Mouse (Mus musculus): ENCODE measurements around the gene Nbr1. TPM values are rescaled to one million over a fixed set of nuclear protein-coding genes. Genes with fewer than 3 reads are reported as not detected.

Gene Nbr1
- 100 to 1,000 TPM in 1 of 2 experiments, 10 to 100 TPM in 1; 89.9 to 101 TPM for total RNA-seq (2021)

DNA sequence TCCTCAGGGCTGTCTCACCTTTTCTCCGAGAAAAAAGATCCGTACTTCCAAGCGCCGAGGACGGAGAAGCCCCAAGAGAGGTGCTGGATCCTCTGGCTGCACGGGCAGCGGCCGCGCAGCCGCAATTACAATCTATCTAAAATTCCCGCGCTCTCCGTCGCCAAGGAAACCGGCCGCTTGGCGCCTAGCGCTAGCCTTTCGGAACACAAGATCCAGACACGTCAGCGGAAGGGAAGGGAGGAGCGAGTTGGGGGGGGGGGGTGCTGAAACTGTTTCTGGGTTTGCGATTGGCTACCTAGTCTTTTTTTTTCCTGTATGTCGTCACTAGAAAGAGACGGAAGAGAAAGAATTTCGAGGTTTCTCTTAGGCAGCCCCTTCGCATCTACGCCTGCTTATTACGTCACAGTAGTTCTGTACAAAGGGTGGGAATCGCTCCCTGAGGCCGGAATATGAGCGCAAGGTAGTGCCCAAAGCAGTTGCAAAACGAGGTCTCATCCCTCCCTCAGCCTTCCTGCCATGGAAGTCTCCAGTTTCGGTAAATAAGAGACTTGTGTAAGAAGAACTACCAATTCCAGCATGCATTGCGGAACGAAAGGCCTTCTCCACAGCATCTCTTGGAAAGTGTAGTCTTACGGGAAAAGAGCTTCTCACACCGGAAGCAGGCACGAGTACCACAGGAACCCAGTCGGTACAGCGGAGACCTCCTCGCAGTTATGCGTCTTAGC, at the start of gene Nbr1, which contains the start of gene Brca1:
Gene Nbr1, plus strand, starts transcription at position 399 of the 725 bp plus-strand sequence.
Gene Brca1, minus strand, starts transcription at position 205 of the 725 bp plus-strand sequence.
- intact Hi-C loops (cut with DNase I), result loop anchor here (5.0 kb wide), 1 partner anchor 85 kb away; the partner anchor contains the start of gene Vat1
- DNase-seq (ENCODE audit: low spot score), result peak; percentile 79

DNA sequence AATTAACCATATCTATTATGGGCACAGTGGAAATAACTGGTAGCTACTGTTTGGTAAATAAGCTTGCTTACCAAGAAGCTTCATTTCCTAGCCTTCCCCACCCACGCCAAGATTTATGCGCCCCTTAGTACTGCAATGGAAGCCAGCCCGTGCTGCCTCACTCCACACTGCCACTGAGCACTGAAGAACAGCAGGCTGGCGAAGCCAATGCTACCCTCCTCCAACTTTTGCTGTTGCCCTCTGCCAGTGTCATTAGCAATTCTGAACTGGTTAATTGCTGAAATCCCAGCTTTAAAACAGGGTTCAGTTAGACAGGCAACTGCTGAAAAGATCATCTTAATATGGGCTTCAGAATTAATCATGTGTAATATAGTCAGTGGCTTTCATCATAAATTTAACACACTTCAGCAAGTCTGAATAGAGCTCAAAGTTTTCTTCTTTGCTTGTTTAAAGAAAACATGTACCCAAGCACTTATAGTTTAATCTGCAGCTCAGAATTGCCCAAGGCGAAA, 45.6 kb upstream of the Nbr1 start:
- DNase-seq (ENCODE audit: low spot score), result no peak
- intact Hi-C loops (cut with DNase I), result no loop called here

DNA sequence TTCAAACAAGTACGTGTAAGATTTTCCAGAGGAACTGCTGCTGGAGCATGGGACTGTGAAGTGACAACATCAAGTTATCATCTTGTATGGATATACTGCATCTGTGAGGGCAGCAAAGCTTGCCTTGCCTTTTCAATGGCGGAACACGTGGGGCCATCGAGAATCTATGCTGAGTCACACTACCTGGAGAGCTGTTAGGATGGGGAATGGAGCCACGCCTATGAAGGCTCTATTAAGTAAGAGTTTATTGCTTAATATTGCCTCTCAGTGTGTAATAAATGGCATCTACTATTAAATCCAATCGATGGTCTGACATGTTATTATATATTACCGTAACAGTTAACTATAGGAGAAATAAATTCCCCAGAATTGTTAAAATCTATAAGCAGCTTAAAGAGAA, 44.9 kb upstream of the Nbr1 start:
- DNase-seq (ENCODE audit: low spot score), result no peak
- intact Hi-C loops (cut with DNase I), result no loop called here

DNA sequence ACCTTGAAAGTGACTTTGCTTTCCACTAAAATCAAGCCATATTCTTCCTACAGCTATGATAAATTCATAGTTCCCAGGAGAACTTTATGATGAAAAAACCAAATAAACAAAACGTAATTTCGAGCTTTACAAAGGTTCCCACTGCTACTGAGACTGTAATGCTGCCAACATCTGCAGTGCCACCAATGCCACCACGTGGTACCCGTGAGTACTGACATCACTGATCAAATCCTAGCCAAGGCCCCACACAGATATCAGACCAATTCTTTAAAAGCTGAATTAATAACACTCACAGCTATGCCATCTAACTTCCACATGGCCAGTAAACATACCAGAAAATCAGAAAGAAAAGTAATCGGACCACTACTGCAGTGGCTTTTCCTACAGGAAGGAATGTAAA, 33.0 kb upstream of the Nbr1 start:
- intact Hi-C loops (cut with DNase I), result no loop called here
- DNase-seq (ENCODE audit: low spot score), result no peak

DNA sequence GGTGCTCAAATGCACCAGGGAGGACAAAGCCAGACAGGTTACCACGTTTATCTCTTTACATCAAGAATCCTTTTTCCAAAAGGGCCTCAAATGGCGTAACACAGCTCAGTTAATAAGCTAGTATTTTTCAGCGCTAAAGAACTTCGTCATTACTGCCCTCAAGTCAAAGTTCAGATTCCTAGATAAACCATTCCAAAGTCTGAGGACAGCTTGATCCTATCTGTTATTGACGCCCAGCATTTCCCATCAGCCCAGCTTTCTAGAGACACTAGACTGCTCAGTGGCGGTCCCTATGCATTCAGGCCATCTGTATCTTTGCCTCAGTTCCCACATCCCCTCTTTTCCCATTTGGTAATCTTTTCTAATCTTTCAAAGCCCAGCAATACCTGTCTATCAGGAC, 32.6 kb upstream of the Nbr1 start:
- intact Hi-C loops (cut with DNase I), result no loop called here
- no peak for DNase-seq (ENCODE audit: low spot score)

DNA sequence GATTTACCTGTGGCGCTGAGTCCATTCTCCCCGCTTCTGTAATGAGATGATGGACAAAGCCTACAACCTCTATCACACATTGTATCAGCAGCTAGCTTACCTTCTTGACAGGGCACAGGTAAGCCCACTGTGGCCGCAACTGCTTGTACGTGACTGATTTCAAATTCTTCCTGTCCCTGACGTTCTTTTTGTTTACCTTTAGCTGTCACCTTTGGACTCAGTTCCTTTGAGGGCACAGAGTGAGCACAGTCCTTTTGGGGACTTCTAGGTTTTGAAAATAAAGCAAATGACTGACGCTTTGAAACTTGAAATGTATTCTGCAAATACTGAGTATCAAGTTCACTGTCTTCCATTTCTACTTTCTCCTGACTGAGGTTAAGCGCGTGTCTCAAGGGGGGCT, 27.5 kb upstream of the Nbr1 start:
- intact Hi-C loops (cut with DNase I), result no loop called here

DNA sequence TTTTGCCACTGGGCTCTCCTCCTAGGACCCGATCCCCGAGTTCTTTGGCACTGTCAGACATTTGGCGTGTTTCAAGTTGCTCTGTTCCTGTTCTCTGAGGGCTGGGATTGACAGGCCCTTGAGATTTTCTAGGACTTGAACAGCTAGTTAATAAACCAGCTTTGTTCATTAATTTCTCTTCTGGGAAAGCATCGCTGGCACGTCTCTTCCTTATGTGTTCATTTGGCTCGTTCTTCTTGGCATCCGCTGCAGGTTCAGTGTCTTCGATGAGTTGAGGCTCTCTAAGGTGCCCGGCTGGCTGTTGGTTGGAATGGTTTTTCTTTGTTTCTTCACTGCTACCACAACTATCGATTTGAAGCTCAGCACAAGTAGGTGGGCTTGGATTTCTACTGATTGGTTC, 26.9 kb upstream of the Nbr1 start:
- intact Hi-C loops (cut with DNase I), result no loop called here
- no peak for DNase-seq (ENCODE audit: low spot score)

More for the DNA sequence above, 27.5 kb upstream of the Nbr1 start:
- DNase-seq (ENCODE audit: low spot score), result no peak

DNA sequence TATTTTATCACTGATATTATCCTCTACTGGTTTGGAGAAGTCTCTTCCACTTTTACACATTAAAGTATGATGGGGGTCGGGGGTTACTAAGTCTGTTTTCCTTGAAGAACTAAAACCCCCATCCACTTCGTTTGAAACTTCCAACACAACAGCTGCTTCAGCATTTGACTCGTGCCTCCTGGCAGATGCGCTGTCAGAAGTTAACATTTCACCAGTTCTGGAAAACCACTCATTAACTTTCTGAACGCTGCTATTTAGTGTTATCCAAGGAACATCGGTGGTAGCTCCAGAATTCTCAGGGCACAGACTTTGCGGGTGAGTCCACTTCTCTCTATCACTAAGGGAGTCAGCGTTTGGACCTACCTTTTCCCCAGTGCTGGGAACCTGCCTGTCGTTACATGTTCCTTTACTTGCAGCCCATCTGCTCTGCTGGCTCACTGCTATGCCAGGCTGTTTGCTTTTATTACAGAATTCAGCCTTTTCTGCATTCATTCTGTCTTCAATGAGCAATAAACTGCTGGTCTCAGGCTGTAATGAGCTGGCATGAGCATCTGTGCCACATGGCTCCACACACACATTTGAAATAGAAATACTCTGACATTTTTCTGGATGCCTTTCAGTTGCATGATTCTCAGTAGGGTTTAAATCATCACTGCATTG, 25.9 kb upstream of the Nbr1 start:
- intact Hi-C loops (cut with DNase I), result no loop called here
- no peak for DNase-seq (ENCODE audit: low spot score)

DNA sequence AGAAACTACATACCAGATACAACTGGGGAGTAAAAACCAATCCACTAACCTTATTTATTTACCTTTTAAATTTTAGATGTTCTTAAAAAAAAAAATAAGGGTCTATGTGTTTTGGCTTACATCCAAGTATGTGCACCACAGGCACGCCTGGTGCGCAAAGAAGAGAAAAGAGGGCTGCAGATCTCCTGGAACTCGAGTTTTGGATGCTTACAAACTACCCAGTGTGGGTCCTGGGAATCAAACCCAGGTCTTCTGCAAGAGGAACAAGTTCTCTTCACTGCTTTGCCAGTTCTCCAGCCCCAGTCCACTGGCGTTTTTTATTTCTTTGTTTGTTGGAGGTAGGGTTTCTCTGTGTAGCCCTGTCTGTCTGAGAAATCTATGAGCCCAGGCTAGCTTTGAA, 25.3 kb upstream of the Nbr1 start:
- no peak for DNase-seq (ENCODE audit: low spot score)
- intact Hi-C loops (cut with DNase I), result no loop called here

DNA sequence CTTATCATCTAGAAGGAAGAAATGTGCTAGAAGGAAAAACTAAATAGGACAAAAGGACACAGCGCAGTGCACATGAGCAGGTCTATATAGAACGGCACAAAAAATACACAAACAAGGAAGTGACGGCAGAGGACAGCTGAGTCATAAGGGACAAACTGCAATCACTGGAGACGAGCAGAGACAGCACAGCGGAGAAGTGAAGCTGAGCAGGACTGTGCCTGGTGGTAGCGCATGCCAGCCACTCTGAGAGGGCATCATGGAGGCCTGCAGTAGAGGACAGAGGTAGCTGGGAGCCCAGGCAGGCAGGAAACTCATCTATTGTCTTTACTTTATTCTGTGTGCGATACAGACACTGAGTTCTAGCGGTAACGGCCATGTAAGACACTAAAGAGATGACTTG, 8.4 kb upstream of the Nbr1 start:
- no peak for DNase-seq (ENCODE audit: low spot score)
- intact Hi-C loops (cut with DNase I), result no loop called here

DNA sequence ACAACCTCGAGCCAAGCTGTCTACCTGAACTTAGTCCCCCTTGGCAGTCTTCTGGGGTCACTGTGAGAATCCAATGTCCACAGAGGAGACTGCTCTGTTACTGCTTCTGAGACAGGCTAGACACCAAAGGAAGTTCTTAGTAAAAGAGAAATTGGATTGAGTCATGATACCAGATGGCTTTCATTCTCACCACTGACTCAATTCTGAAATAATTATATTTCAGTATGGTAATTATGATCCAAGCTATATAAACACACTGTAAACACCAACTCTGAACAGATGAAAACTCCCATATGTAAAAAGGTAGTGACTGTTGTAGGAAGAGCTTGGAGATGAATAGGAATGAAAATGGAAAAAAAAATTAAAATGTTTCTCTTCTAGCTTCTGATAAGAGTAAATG, 7.8 kb upstream of the Nbr1 start:
- no peak for DNase-seq (ENCODE audit: low spot score)
- intact Hi-C loops (cut with DNase I), result no loop called here

DNA sequence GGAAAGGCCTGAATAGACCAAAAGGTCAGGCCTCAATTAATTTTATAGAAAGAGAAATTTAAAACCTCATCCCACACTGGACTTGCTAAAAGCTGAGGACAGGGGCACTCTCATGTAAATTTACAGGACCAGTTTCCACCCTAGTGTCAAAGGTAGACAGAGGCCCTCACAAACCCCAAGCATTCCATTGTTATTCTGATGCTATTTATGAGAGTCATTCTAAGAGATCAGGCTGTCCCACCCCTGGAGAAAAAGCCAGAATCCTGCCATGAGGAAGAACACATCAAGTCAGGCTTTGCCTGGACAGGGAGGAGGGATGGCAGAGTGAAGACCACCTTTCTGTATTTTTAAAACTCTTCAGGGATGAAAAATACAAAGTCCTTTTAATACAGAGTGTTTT, 3.4 kb upstream of the Nbr1 start:
- DNase-seq (ENCODE audit: low spot score), result no peak
- intact Hi-C loops (cut with DNase I), result no loop called here

DNA sequence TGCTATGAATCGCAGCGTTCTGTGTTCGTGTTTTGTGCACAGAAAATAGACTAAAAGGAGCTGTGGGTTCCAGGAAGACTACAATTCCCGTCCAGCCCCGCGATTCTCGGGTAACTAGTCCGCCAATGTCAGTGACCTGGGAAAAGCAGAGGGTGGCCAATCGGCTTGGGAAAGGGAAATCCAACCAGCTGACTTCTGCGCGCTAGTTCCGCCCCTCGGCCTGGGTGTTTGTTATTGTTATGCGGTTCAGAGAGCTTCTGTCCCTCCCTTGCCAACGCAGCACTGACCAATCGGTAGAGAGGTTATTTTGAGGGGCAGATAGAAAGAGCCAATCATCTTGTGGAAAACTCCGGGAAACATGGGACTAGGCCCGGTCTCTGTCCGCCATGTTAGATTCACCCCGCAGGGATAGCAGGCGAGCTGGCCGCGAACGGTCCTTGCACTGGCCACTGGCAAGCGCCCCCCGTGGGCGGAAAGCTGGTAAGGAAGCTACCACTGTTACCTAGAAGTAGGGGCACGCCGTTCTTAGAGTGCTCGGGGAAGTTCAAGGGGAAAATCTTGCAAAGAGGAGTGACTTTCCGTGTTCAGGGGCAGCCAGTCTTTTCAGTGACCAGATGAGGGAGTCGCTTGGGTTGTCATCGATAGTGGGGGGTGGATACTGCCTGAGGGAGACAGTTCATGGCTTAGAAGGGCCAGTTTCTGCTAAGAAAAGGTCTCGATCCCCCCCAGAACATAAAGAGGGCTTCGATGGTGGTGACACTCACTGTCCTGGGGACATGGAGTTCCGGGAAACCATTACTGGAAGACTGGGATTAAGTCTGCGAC, 739 bp downstream of the Nbr1 start:
- intact Hi-C loops (cut with DNase I), result loop anchor here (5.0 kb wide), 1 partner anchor 85 kb away; the partner anchor contains the start of gene Vat1
- DNase-seq (ENCODE audit: low spot score), result peak; percentile 98

DNA sequence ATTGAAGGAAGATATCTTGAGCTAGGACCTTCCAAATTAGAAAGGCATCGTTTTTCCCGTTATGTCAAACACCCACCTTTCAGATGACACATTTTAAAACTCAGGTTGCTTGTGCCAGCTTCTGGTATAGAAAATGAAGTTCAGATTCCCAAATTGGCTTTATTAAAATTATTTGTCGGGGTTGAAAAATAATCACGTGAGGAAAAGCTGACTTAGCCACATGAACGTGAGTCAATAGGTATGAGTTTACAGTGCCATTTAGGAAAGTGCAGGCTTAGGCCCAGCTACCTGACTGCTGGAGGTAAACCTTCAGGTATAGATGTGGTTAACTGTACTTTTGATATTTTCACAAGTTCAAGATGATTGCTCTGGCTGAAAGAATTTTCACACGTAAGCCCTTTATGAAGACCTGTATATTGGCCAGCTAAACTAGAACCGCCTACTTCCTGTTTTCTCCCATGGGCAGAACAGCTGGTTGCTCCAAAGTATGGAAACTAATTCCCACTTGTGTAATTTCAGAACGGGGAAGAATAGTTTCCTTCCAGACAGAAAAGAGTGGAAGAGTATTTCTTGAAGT, 1.5 kb downstream of the Nbr1 start:
- intact Hi-C loops (cut with DNase I), result loop anchor here (5.0 kb wide), 1 partner anchor 86 kb away; the partner anchor contains the start of gene Vat1
- DNase-seq (ENCODE audit: low spot score), result no peak

DNA sequence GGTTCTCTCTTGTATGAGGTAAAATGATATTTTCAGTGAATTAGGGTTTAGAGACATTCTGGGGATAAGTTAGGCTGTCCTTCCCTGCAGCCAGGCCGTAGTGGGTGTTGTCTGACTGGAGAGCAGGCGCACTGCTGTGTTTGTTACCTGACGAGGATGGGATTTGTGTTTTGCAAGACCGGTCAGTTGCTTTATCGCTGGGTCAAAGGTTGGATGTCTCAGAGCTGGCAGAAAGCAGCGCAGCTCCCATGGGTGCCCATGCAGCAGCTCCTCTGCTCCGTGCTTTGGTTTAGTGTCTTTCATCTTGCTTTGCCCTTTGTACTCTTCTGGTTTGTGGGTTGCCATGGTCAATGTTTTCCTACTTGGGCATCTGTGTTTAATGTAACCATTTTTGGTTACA, 4.6 kb downstream of the Nbr1 start:
- intact Hi-C loops (cut with DNase I), result no loop called here
- DNase-seq (ENCODE audit: low spot score), result no peak

DNA sequence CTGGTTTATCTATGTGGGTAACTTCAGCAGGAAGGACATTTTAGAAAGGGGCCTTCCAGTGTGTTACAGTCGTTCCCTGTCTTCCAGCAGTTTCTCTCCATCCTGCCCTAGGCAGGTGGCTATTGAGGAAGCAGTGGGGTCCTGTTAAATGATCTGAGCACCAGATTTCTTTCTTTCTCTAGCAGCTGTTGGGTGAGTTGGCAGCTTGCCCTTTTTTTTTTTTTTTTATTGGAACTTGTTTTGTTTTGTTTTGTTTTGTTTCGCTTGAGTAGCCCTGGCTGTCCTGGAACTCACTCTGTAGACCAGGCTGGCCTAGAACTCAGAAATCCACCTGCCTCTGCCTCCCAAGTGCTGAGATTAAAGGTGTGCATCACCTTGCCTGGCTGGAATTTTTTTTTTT, 5.0 kb downstream of the Nbr1 start:
- DNase-seq (ENCODE audit: low spot score), result no peak
- intact Hi-C loops (cut with DNase I), result no loop called here

DNA sequence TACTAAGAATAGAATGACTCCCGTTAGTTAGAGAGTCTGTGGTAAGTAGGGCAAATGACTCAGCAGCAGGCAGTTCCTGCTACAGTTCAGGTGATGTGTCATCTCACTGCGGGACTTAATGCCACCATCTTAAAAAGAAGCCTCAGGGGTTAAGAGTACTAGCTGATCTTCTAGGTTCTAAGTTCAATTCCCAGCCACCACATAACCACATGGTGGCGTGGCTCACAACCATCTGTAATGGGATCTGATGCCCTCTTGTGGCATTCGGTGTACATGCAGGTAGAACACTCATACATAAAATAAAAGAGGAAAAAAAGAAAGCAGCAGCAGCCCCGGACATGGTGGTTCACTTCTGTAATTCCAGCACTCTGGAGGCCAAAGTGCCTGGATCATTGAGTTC, 10.4 kb downstream of the Nbr1 start:
- no peak for DNase-seq (ENCODE audit: low spot score)
- intact Hi-C loops (cut with DNase I), result no loop called here

DNA sequence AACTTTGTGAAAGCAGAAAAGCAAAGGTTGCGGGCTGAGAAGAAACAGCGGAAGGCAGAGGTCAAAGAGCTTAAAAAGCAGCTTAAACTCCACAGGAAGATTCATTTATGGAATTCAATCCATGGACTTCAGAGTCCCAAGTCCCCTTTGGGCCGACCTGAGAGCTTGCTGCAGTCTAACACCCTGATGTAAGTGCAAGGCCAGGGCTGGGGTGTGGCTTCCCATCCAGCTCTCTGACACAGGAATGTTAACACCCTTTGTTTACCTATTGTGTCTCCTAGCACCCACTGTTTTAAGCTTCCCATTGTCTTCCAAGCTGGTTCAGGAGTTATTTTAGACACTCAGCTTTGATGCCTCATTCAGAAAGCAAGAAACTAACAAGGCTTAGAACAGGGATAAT, 16.5 kb downstream of the Nbr1 start:
- no peak for DNase-seq (ENCODE audit: low spot score)
- intact Hi-C loops (cut with DNase I), result no loop called here

DNA sequence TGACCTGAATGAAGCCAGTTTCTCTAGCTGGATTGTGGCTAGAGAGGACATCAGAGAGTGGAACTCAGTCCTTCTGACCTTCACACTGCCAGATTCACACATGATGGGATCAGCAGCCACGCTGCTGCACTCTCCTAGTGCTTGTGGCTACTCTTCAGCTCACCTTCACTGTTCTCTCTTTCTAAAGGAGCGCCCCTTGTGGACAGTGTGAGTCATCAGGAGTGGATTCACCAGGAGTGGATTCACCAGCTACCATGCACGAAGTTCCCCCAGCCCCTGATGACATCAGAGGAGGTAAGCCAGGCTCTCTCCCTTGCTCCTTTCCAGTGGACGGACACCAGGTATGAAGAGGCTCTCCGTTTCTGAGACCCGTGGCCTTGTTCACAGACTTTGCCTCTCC, 24.2 kb downstream of the Nbr1 start:
- DNase-seq (ENCODE audit: low spot score), result no peak
- intact Hi-C loops (cut with DNase I), result no loop called here

DNA sequence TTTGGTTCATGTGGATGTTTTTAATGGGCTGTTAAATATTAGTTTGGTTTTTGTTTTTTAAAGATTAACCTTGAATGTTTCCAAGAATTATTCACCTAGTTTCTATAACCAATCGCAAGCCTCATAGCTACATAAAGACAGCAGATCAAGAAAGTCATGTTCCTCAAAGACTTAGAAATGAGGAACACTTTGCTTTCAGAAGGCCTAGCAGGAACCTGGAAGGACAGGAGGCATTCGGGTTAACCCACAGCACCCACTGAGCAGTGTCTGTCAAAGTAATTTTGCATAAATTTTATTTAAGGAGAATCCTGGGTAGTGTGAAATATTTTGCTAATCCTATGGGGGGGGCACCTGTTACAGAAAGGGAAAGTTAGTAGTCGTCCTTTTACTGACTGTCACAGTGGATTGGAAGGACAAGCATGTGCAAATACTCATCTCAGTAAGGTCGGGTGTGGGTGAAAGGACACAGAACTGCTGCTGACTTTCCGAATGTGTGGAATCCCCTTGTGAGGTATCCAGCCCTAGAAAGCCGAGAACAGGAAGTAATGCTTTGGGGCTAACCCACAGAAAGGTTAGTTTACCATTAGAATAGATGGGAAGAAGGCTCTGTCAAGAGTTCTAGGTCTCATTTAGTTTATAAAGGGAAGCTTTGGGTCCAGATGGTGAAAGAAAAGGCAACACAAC, 29.3 kb downstream of the Nbr1 start:
- intact Hi-C loops (cut with DNase I), result no loop called here
- no peak for DNase-seq (ENCODE audit: low spot score)

All from heart, postnatal 25 days (tissue).